Comparison of ENCODE assay signal across 8 mouse cellular contexts in the genomic region with DNA sequence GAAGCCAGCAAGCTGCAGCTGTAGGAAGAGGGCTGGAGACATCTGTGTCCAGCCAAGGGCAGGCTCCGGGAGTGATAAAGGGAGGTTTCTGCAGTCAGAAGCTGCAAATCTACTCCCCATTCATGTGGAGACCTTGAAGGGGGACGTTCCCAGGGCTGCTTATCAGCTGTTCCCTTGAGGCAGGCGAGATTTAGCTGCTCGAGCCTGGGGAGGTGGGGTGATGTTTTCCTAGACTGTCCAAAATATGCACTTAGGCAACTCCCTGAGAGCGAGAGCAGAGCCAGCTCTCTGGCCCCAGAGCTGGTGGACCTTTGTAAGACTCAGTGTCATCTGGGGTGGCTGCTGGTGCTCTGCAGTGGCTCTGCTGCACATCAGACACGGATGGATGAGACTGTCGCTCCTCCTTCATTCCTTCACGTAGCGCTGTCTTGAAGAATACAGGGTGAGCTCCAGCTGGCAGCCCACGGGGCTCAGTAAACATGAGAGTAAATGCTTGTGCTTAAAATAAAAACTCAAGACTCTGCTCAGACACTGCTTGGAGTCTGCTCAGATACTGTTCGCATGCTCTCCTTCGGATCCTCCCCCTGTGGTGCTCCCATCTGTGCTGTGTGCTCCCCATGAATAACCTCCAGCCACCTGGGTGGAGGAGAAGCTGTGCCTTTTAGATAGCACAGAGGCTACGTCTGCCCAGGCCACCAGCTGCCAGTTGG. TPM values are rescaled to one million over a fixed set of nuclear protein-coding genes. Genes with fewer than 3 reads are reported as not detected.
DNase-seq lines count a peak whose midpoint lies in the region; ATAC-seq lines count a peak whose summit lies in the region.

No protein-coding gene starts in this region.

- H3K9ac ChIP-seq in forebrain, embryonic 13.5 days: no peak overlapping the region
- no peak overlapping the region for H3K9ac ChIP-seq in forebrain, embryonic 15.5 days (replicated peaks)
- H3K9ac ChIP-seq in embryonic facial prominence, embryonic 15.5 days: no peak overlapping the region
- H3K9ac ChIP-seq in heart, embryonic 14.5 days (ENCODE audit: low read length): peak overlapping the region; percentile 34; the same call in 1 of the 2 replicates
- H3K9ac ChIP-seq in neural tube, embryonic 14.5 days (replicated peaks; ENCODE audit: low read depth, low read length): no peak overlapping the region

- H3K4me3 ChIP-seq in forebrain, embryonic 13.5 days: no peak overlapping the region
- no peak overlapping the region for H3K4me3 ChIP-seq in forebrain, embryonic 15.5 days
- H3K4me3 ChIP-seq in embryonic facial prominence, embryonic 15.5 days (replicated peaks): no peak overlapping the region
- H3K4me3 ChIP-seq in heart, embryonic 14.5 days (ENCODE audit: control insufficient read depth in 1 of 2, insufficient read depth in 1 of 2, low read depth in 1 of 2, low read length in 2 of 2): no peak overlapping the region
- no peak overlapping the region for H3K4me3 ChIP-seq in neural tube, embryonic 14.5 days (ENCODE audit: low read depth, low read length)

- H3K9me3 ChIP-seq in forebrain, embryonic 13.5 days (replicated peaks): no peaks in the 10 kb centered on the region
- H3K9me3 ChIP-seq in forebrain, embryonic 15.5 days: no peaks in the 10 kb centered on the region
- H3K9me3 ChIP-seq in embryonic facial prominence, embryonic 15.5 days (replicated peaks): no peaks in the 10 kb centered on the region
- no peaks in the 10 kb centered on the region for H3K9me3 ChIP-seq in heart, embryonic 14.5 days (ENCODE audit: control insufficient read depth, low read length)
- H3K9me3 ChIP-seq in neural tube, embryonic 14.5 days (ENCODE audit: control insufficient read depth, low read length): no peaks in the 10 kb centered on the region

- no peak overlapping the region for H3K4me2 ChIP-seq in forebrain, embryonic 13.5 days
- no peak overlapping the region for H3K4me2 ChIP-seq in forebrain, embryonic 15.5 days (replicated peaks)
- H3K4me2 ChIP-seq in embryonic facial prominence, embryonic 15.5 days (replicated peaks): peak overlapping the region; percentile 3; the same call in 1 of the 2 replicates
- H3K4me2 ChIP-seq in heart, embryonic 14.5 days (ENCODE audit: low read length): peak overlapping the region; percentile 51
- no peak overlapping the region for H3K4me2 ChIP-seq in neural tube, embryonic 14.5 days (ENCODE audit: low read depth, low read length)

- H3K27me3 ChIP-seq in forebrain, embryonic 13.5 days: no peaks in the 10 kb centered on the region
- H3K27me3 ChIP-seq in forebrain, embryonic 15.5 days: no peaks in the 10 kb centered on the region
- no peaks in the 10 kb centered on the region for H3K27me3 ChIP-seq in embryonic facial prominence, embryonic 15.5 days
- no peaks in the 10 kb centered on the region for H3K27me3 ChIP-seq in heart, embryonic 14.5 days (ENCODE audit: control insufficient read depth, insufficient read depth, low read length)
- H3K27me3 ChIP-seq in neural tube, embryonic 14.5 days (ENCODE audit: control insufficient read depth, insufficient read depth, low read length): no peaks in the 10 kb centered on the region

- 0 out of 2 replicates have a peak, but pooled peaks cover 5% of the 10 kb centered on the region for H3K4me1 ChIP-seq in forebrain, embryonic 13.5 days
- peaks cover 10% of the 10 kb centered on the region; the same call in 1 of the 2 replicates for H3K4me1 ChIP-seq in forebrain, embryonic 15.5 days
- peaks cover 19% of the 10 kb centered on the region for H3K4me1 ChIP-seq in embryonic facial prominence, embryonic 15.5 days
- H3K4me1 ChIP-seq in heart, embryonic 14.5 days (ENCODE audit: control insufficient read depth in 2 of 2, insufficient read depth in 2 of 2, low read length in 2 of 2): peaks cover 19 to 28% of the 10 kb centered on the region in 2 experiments
- peaks cover 7% of the 10 kb centered on the region; the same call in 1 of the 2 replicates for H3K4me1 ChIP-seq in neural tube, embryonic 14.5 days (ENCODE audit: control insufficient read depth, insufficient read depth, low read length)

- peak; percentile 73 for DNase-seq in kidney, postnatal 10 days
- DNase-seq in liver: peak; percentile 35
- DNase-seq in yolk sac, embryonic 10.5 days (ENCODE audit: low spot score): peak; percentile 11

- no peak overlapping the region for H3K27ac ChIP-seq in forebrain, embryonic 13.5 days
- H3K27ac ChIP-seq in forebrain, embryonic 15.5 days (replicated peaks): no peak overlapping the region
- peak overlapping the region; percentile 73 for H3K27ac ChIP-seq in embryonic facial prominence, embryonic 15.5 days (replicated peaks)
- peak overlapping the region; percentile 1 to 50; a peak in 3 of 4 replicates for H3K27ac ChIP-seq in heart, embryonic 14.5 days (replicated peaks in 1 of 2; ENCODE audit: control insufficient read depth in 1 of 2, insufficient read depth in 1 of 2, low read depth in 2 of 2, low read length in 2 of 2)
- peak overlapping the region; percentile 8; the same call in 1 of the 2 replicates for H3K27ac ChIP-seq in neural tube, embryonic 14.5 days (ENCODE audit: low read depth, low read length)

- 66% methylated on average over 13 of the region's 13 CpGs for WGBS in forebrain, embryonic 13.5 days
- 51% methylated on average over 13 of the region's 13 CpGs for WGBS in forebrain, embryonic 15.5 days
- WGBS in embryonic facial prominence, embryonic 15.5 days: 29% methylated on average over 13 of the region's 13 CpGs
- WGBS in heart, embryonic 14.5 days: 17% methylated on average over 13 of the region's 13 CpGs
- WGBS in neural tube, embryonic 14.5 days: 46% methylated on average over 13 of the region's 13 CpGs

- H3K36me3 ChIP-seq in forebrain, embryonic 13.5 days (ENCODE audit: poor library complexity, severe bottlenecking): no peaks in the 10 kb centered on the region
- H3K36me3 ChIP-seq in forebrain, embryonic 15.5 days: no peaks in the 10 kb centered on the region
- no peaks in the 10 kb centered on the region for H3K36me3 ChIP-seq in embryonic facial prominence, embryonic 15.5 days
- H3K36me3 ChIP-seq in heart, embryonic 14.5 days (ENCODE audit: control insufficient read depth, insufficient read depth, low read length): no peaks in the 10 kb centered on the region
- H3K36me3 ChIP-seq in neural tube, embryonic 14.5 days (ENCODE audit: control insufficient read depth, insufficient read depth, low read length): no peaks in the 10 kb centered on the region

- 0 out of 2 replicates have a peak, but pooled peaks have one; percentile 27 for ATAC-seq in forebrain, embryonic 13.5 days
- ATAC-seq in forebrain, embryonic 15.5 days (replicated peaks): no peak
- peak; percentile 72 for ATAC-seq in embryonic facial prominence, embryonic 15.5 days (ENCODE audit: insufficient number of reproducible peaks, low FRiP score, low TSS enrichment, low read depth)
- ATAC-seq in heart, embryonic 14.5 days (ENCODE audit: insufficient number of reproducible peaks, insufficient read depth, low FRiP score, low read depth): peak; percentile 57
- ATAC-seq in neural tube, embryonic 14.5 days (ENCODE audit: low read depth): peak; percentile 41; the same call in 1 of the 2 replicates

RNA-seq across cellular contexts. Expression of gene Pcsk6, which starts 41.1 kb away (rescaled TPM):
- 1.1 TPM in 2 replicates for polyA plus RNA-seq in forebrain, embryonic 13.5 days (2015; fragmentation: Nextera tagmentation; extraction: Ambion mirVana)
- 0.71 and 1.0 TPM in 2 replicates for polyA plus RNA-seq in forebrain, embryonic 15.5 days (2015; fragmentation: Nextera tagmentation; extraction: Ambion mirVana)
- 8.5 and 10.1 TPM in 2 replicates for polyA plus RNA-seq in embryonic facial prominence, embryonic 15.5 days (2015; fragmentation: Nextera tagmentation; extraction: Ambion mirVana)
- 3.0 and 3.7 TPM in 2 replicates for polyA plus RNA-seq in heart, embryonic 14.5 days (2014; fragmentation: Nextera tagmentation; extraction: Ambion mirVana)
- 1.4 and 2.6 TPM in 2 replicates for polyA plus RNA-seq in neural tube, embryonic 14.5 days (2014; fragmentation: Nextera tagmentation; extraction: Ambion mirVana)

Comparison
In these comparisons a context has a peak if more than half of its experiments do, and no peak if none do; other contexts are left out.
1. H3K27ac ChIP-seq: peak in embryonic facial prominence, embryonic 15.5 days (single experiment), heart, embryonic 14.5 days (2 of 2) and neural tube, embryonic 14.5 days (single experiment); none in forebrain, embryonic 13.5 days (single experiment) and forebrain, embryonic 15.5 days (single experiment).
2. H3K4me2 ChIP-seq: peak in embryonic facial prominence, embryonic 15.5 days (single experiment) and heart, embryonic 14.5 days (single experiment); none in forebrain, embryonic 13.5 days (single experiment), forebrain, embryonic 15.5 days (single experiment) and neural tube, embryonic 14.5 days (single experiment).
3. DNase-seq: peak in every context shown above with its lines; median percentile 73 in kidney, postnatal 10 days; 35 in liver; 11 in yolk sac, embryonic 10.5 days.